Mouse (Mus musculus): ENCODE results near the gene Anks1.

GRCm38 (mm10) chr17:28112266-28112665 is 203.2 kb downstream of the Anks1 start:
- TF ChIP-seq CTCF (IDR thresholded peaks at IDR 0.05; ENCODE audit: control insufficient read depth, insufficient read depth, insufficient replicate concordance, low read depth, low read length) (no peak), POLR2A (IDR thresholded peaks at IDR 0.05; ENCODE audit: control insufficient read depth, low read depth, low read length) (no peak)
